Mouse (Mus musculus) adrenal gland (tissue): ENCODE results near the gene C730034F03Rik.

Experiments used
- intact Hi-C: fragments of 180-260 bp; cut with DNase I; formaldehyde crosslinking; loops from one replicate; pipeline ENCODE4 v1.15.1; 2025

Gene C730034F03Rik

GRCm38 (mm10) chr15:89431271-89431670 lies 1.9 kb downstream of the C730034F03Rik start:
- intact Hi-C loops: loop anchor here (5.0 kb wide), 1 partner anchor 54 kb away; the partner anchor contains the start of genes Odf3b and Tymp

GRCm38 (mm10) chr15:89431806-89432205 lies 2.4 kb downstream of the C730034F03Rik start:
- intact Hi-C loops: loop anchor here (5.0 kb wide), 1 partner anchor 55 kb away; the partner anchor contains the start of genes Odf3b and Tymp

GRCm38 (mm10) chr15:89432946-89433345 lies 3.6 kb downstream of the C730034F03Rik start:
- intact Hi-C loops: loop anchor here (5.0 kb wide), 1 partner anchor 56 kb away; the partner anchor contains the start of genes Odf3b and Tymp

- intact Hi-C loops: loop anchor here (5.0 kb wide), 1 partner anchor 57 kb away; the partner anchor contains the start of genes Odf3b and Tymp
Measured at GRCm38 (mm10) chr15:89434136-89434535, 4.7 kb downstream of the C730034F03Rik start.

GRCm38 (mm10) chr15:89435878-89436277 lies 6.5 kb downstream of the C730034F03Rik start:
- intact Hi-C loops: no loop called here

GRCm38 (mm10) chr15:89442486-89443070 lies 13.2 kb downstream of the C730034F03Rik start:
- intact Hi-C loops: no loop called here

GRCm38 (mm10) chr15:89452906-89453864 lies 23.8 kb downstream of the C730034F03Rik start:
- intact Hi-C loops: no loop called here

GRCm38 (mm10) chr15:89453865-89454478 lies 24.6 kb downstream of the C730034F03Rik start, which contains the start of gene Mapk8ip2:
Mapk8ip2 (plus strand) TSS chr15:89453913.
- intact Hi-C loops: no loop called here

- intact Hi-C loops: no loop called here
Measured at GRCm38 (mm10) chr15:89454857-89455256, 25.5 kb downstream of the C730034F03Rik start.

GRCm38 (mm10) chr15:89455642-89456041 lies 26.3 kb downstream of the C730034F03Rik start:
- intact Hi-C loops: no loop called here

GRCm38 (mm10) chr15:89458942-89459341 lies 29.6 kb downstream of the C730034F03Rik start:
- intact Hi-C loops: no loop called here

GRCm38 (mm10) chr15:89459821-89460220 lies 30.4 kb downstream of the C730034F03Rik start:
- intact Hi-C loops: loop anchor here (5.0 kb wide), 1 partner anchor 72 kb away; no protein-coding TSS in a partner anchor

- intact Hi-C loops: loop anchor here (5.0 kb wide), 1 partner anchor 72 kb away; no protein-coding TSS in a partner anchor
Measured at GRCm38 (mm10) chr15:89460298-89460697, 30.9 kb downstream of the C730034F03Rik start.

- intact Hi-C loops: loop anchor here (5.0 kb wide), 1 partner anchor 71 kb away; no protein-coding TSS in a partner anchor
Measured at GRCm38 (mm10) chr15:89461321-89461720, 31.9 kb downstream of the C730034F03Rik start.

GRCm38 (mm10) chr15:89462176-89462575 lies 32.8 kb downstream of the C730034F03Rik start:
- intact Hi-C loops: loop anchor here (5.0 kb wide), 1 partner anchor 70 kb away; no protein-coding TSS in a partner anchor

GRCm38 (mm10) chr15:89463334-89464235 lies 34.2 kb downstream of the C730034F03Rik start:
- intact Hi-C loops: loop anchor here (5.0 kb wide), 1 partner anchor 69 kb away; no protein-coding TSS in a partner anchor

GRCm38 (mm10) chr15:89465052-89465451 lies 35.7 kb downstream of the C730034F03Rik start:
- intact Hi-C loops: no loop called here

- intact Hi-C loops: no loop called here
Measured at GRCm38 (mm10) chr15:89468577-89468976, 39.2 kb downstream of the C730034F03Rik start.

GRCm38 (mm10) chr15:89471476-89471875 lies 42.1 kb downstream of the C730034F03Rik start:
- intact Hi-C loops: no loop called here

GRCm38 (mm10) chr15:89473370-89473769 lies 44.0 kb downstream of the C730034F03Rik start:
- intact Hi-C loops: no loop called here
